Mouse (Mus musculus) hindbrain, embryonic 13.5 days (tissue): Measurements from ENCODE around the gene 2310022A10Rik. TPM values are rescaled to one million over a fixed set of nuclear protein-coding genes. Genes with fewer than 3 reads are reported as not detected.
"Not testable (repeated sequence)": the region's sequence is repeated elsewhere in the genome, so short reads cannot be mapped to it uniquely, and the experiment has no call there.

ENCODE experiments used
- ATAC-seq: fragments of 200-750 bp; cut with Nextera tagmentation; 2 replicates; pipeline ENCODE4 v1.8.0; 2017; ENCODE audit warnings: moderate TSS enrichment; ENCODE audit not compliant: low FRiP score
- H3K27ac ChIP-seq: fragments of 300-500 bp; sonication (generic); 2 replicates; pipeline ENCODE4 v1.5.1; 2015; ENCODE audit warnings: inconsistent platforms, mild to moderate bottlenecking, moderate library complexity
- H3K27me3 ChIP-seq: fragments of 300-500 bp; sonication (generic); 2 replicates; pipeline ENCODE4 v1.6.1; 2015; ENCODE audit warnings: mild to moderate bottlenecking, inconsistent platforms
- H3K36me3 ChIP-seq: fragments of 300-500 bp; sonication (generic); 2 replicates; pipeline ENCODE4 v1.6.1; 2015; ENCODE audit warnings: mild to moderate bottlenecking, inconsistent platforms
- H3K4me1 ChIP-seq: fragments of 300-500 bp; sonication (generic); replicated peaks from 2 replicates; pipeline ENCODE4 v1.6.1; 2015; ENCODE audit warnings: inconsistent platforms
- H3K4me2 ChIP-seq: fragments of 300-500 bp; sonication (generic); 2 replicates; pipeline ENCODE4 v1.6.1; 2015; ENCODE audit warnings: inconsistent platforms, mild to moderate bottlenecking, moderate library complexity
- H3K4me3 ChIP-seq: fragments of 300-500 bp; sonication (generic); 2 replicates; pipeline ENCODE4 v1.5.1; 2015; ENCODE audit warnings: mild to moderate bottlenecking, inconsistent platforms
- H3K9ac ChIP-seq: fragments of 300-500 bp; sonication (generic); 2 replicates; pipeline ENCODE4 v1.6.1; 2015; ENCODE audit warnings: mild to moderate bottlenecking, inconsistent platforms
- H3K9me3 ChIP-seq: fragments of 300-500 bp; sonication (generic); 2 replicates; pipeline ENCODE4 v1.6.1; 2016; ENCODE audit warnings: inconsistent platforms
- WGBS: fragments of 180-500 bp; shearing (Covaris S2); methylation state at CpG from one replicate; pipeline ENCODE4 v1.1.7; 2015; 5-methylcytosine and 5-hydroxymethylcytosine counted together
- polyA plus RNA-seq: library from polyadenylated mRNA; unstranded; fragments of >200 nt; fragmentation: Nextera tagmentation; extraction: Ambion mirVana; gene quantifications from 2 replicates; pipeline ENCODE4 v1.2.1, GENCODE M21; 2015

Gene 2310022A10Rik
- polyA plus RNA-seq, 1 experiment from 2014 or later, result 32.1 TPM

- no peak overlapping the region for H3K9ac ChIP-seq
- WGBS, result 97% methylated on average over 2 of the region's 2 CpGs
- H3K27me3 ChIP-seq, result no peaks in the 10 kb centered on the region
- ATAC-seq, result no peak
- no peak overlapping the region for H3K27ac ChIP-seq
- peaks cover 57% of the 10 kb centered on the region for H3K4me1 ChIP-seq
- no peak overlapping the region for H3K4me3 ChIP-seq
- H3K4me2 ChIP-seq, result no peak overlapping the region
- H3K36me3 ChIP-seq, result peaks cover 30% of the 10 kb centered on the region
- H3K9me3 ChIP-seq, result no peaks in the 10 kb centered on the region
These were observed 56.7 kb downstream of the 2310022A10Rik start for GRCm38 (mm10) chr7:27609688-27610087.

- peaks cover 54% of the 10 kb centered on the region for H3K4me1 ChIP-seq
- no peaks in the 10 kb centered on the region for H3K27me3 ChIP-seq
- no peak overlapping the region for H3K9ac ChIP-seq
- no peak overlapping the region for H3K4me3 ChIP-seq
- whole genome bisulfite sequencing, result 98% methylated on average over 3 of the region's 3 CpGs
- H3K27ac ChIP-seq, result no peak overlapping the region
- ATAC-seq, result no peak
- peaks cover 30% of the 10 kb centered on the region for H3K36me3 ChIP-seq
- H3K4me2 ChIP-seq, result no peak overlapping the region
- H3K9me3 ChIP-seq, result no peaks in the 10 kb centered on the region
These were observed 57.3 kb downstream of the 2310022A10Rik start for GRCm38 (mm10) chr7:27610370-27610769.

GRCm38 (mm10) chr7:27610871-27611270, 57.8 kb downstream of the 2310022A10Rik start:
- H3K9ac ChIP-seq, result no peak overlapping the region
- H3K4me3 ChIP-seq, result no peak overlapping the region
- no peaks in the 10 kb centered on the region for H3K9me3 ChIP-seq
- H3K36me3 ChIP-seq, result peaks cover 32% of the 10 kb centered on the region
- no peak for ATAC-seq
- H3K27ac ChIP-seq, result no peak overlapping the region
- no peaks in the 10 kb centered on the region for H3K27me3 ChIP-seq
- whole genome bisulfite sequencing, result 94% methylated on average over 5 of the region's 5 CpGs
- H3K4me2 ChIP-seq, result no peak overlapping the region
- peaks cover 53% of the 10 kb centered on the region for H3K4me1 ChIP-seq

- no peak overlapping the region for H3K4me3 ChIP-seq
- no peaks in the 10 kb centered on the region for H3K27me3 ChIP-seq
- H3K9me3 ChIP-seq, result no peaks in the 10 kb centered on the region
- H3K27ac ChIP-seq, result peak overlapping the region; percentile 74
- ATAC-seq, result no peak
- WGBS, result 67% methylated on average over 4 of the region's 4 CpGs
- no peak overlapping the region for H3K4me2 ChIP-seq
- peaks cover 32% of the 10 kb centered on the region for H3K4me1 ChIP-seq
- peaks cover 53% of the 10 kb centered on the region for H3K36me3 ChIP-seq
- 0 out of 2 replicates have a peak overlapping the region, but pooled peaks have one; percentile 24 for H3K9ac ChIP-seq
These were observed 59.9 kb downstream of the 2310022A10Rik start for GRCm38 (mm10) chr7:27612940-27613339.

- 36% methylated on average over 8 of the region's 8 CpGs for WGBS
- Histone ChIP-seq H3K9ac (no peak overlapping the region), H3K9me3 (no peaks in the 10 kb centered on the region), H3K4me2 (0 out of 2 replicates have a peak overlapping the region, but pooled peaks have one; percentile 3), H3K36me3 (peaks cover 56% of the 10 kb centered on the region), H3K4me1 (peaks cover 27% of the 10 kb centered on the region), H3K27me3 (no peaks in the 10 kb centered on the region), H3K27ac (peak overlapping the region; percentile 74), H3K4me3 (no peak overlapping the region)
- peak; percentile 71 for ATAC-seq
These were observed 60.9 kb downstream of the 2310022A10Rik start for GRCm38 (mm10) chr7:27613751-27614499.

GRCm38 (mm10) chr7:27621028-27621427, 68.0 kb downstream of the 2310022A10Rik start:
- 89% methylated on average over 6 of the region's 6 CpGs for WGBS
- Histone ChIP-seq H3K4me3 (no peak overlapping the region), H3K9me3 (no peaks in the 10 kb centered on the region), H3K4me1 (no peaks in the 10 kb centered on the region), H3K4me2 (no peak overlapping the region), H3K36me3 (peaks cover 92% of the 10 kb centered on the region), H3K27me3 (no peaks in the 10 kb centered on the region), H3K9ac (no peak overlapping the region), H3K27ac (no peak overlapping the region)
- ATAC-seq, result no peak

GRCm38 (mm10) chr7:27622234-27622633, 69.2 kb downstream of the 2310022A10Rik start:
- no peaks in the 10 kb centered on the region for H3K9me3 ChIP-seq
- no peak for ATAC-seq
- no peak overlapping the region for H3K27ac ChIP-seq
- H3K4me3 ChIP-seq, result no peak overlapping the region
- H3K27me3 ChIP-seq, result no peaks in the 10 kb centered on the region
- H3K36me3 ChIP-seq, result peaks cover 87% of the 10 kb centered on the region
- no peaks in the 10 kb centered on the region for H3K4me1 ChIP-seq
- no peak overlapping the region for H3K4me2 ChIP-seq
- 52% methylated on average over 1 of the region's 1 CpGs for WGBS
- no peak overlapping the region for H3K9ac ChIP-seq

- H3K36me3 ChIP-seq, result peaks cover 86% of the 10 kb centered on the region
- H3K4me2 ChIP-seq, result no peak overlapping the region
- no peaks in the 10 kb centered on the region for H3K9me3 ChIP-seq
- ATAC-seq, result no peak
- no peaks in the 10 kb centered on the region for H3K27me3 ChIP-seq
- H3K4me3 ChIP-seq, result no peak overlapping the region
- no peak overlapping the region for H3K9ac ChIP-seq
- no peak overlapping the region for H3K27ac ChIP-seq
- H3K4me1 ChIP-seq, result no peaks in the 10 kb centered on the region
These were observed 71.9 kb downstream of the 2310022A10Rik start for GRCm38 (mm10) chr7:27624967-27625366.

- 82% methylated on average over 7 of the region's 7 CpGs for WGBS
- Histone ChIP-seq H3K36me3 (peaks cover 82% of the 10 kb centered on the region), H3K9ac (no peak overlapping the region)
These were observed 74.7 kb downstream of the 2310022A10Rik start for GRCm38 (mm10) chr7:27627707-27628106.

GRCm38 (mm10) chr7:27628190-27628589, 75.2 kb downstream of the 2310022A10Rik start:
- H3K9ac ChIP-seq, result no peak overlapping the region
- H3K4me3 ChIP-seq, result no peak overlapping the region
- H3K4me2 ChIP-seq, result no peak overlapping the region
- no peaks in the 10 kb centered on the region for H3K4me1 ChIP-seq
- H3K36me3 ChIP-seq, result peaks cover 82% of the 10 kb centered on the region
- H3K27me3 ChIP-seq, result no peaks in the 10 kb centered on the region
- no peak overlapping the region for H3K27ac ChIP-seq
- H3K9me3 ChIP-seq, result no peaks in the 10 kb centered on the region
- WGBS, result 97% methylated on average over 6 of the region's 6 CpGs
- no peak for ATAC-seq

More at GRCm38 (mm10) chr7:27627707-27628106, 74.7 kb downstream of the 2310022A10Rik start:
- H3K4me1 ChIP-seq, result no peaks in the 10 kb centered on the region
- H3K27ac ChIP-seq, result no peak overlapping the region
- H3K4me3 ChIP-seq, result no peak overlapping the region
- H3K4me2 ChIP-seq, result no peak overlapping the region
- H3K9me3 ChIP-seq, result no peaks in the 10 kb centered on the region
- no peak for ATAC-seq
- no peaks in the 10 kb centered on the region for H3K27me3 ChIP-seq

- 89% methylated on average over 7 of the region's 7 CpGs for WGBS
- H3K27ac ChIP-seq, ATAC-seq, H3K9ac ChIP-seq, H3K27me3 ChIP-seq, H3K9me3 ChIP-seq, H3K4me1 ChIP-seq, H3K4me2 ChIP-seq, H3K4me3 ChIP-seq: not testable (repeated sequence)
- H3K36me3 ChIP-seq, result peaks cover 80% of the 10 kb centered on the region
These were observed 75.8 kb downstream of the 2310022A10Rik start for GRCm38 (mm10) chr7:27628816-27629215.

GRCm38 (mm10) chr7:27631439-27631838, 78.4 kb downstream of the 2310022A10Rik start:
- Histone ChIP-seq H3K9me3 (no peaks in the 10 kb centered on the region), H3K4me3 (no peak overlapping the region), H3K27ac (no peak overlapping the region), H3K4me2 (no peak overlapping the region), H3K9ac (no peak overlapping the region), H3K4me1 (no peaks in the 10 kb centered on the region), H3K27me3 (no peaks in the 10 kb centered on the region), H3K36me3 (peaks cover 88% of the 10 kb centered on the region)
- 96% methylated on average over 4 of the region's 4 CpGs for WGBS
- ATAC-seq, result no peak
